In genomic region chr15:85810806-85811521, GRCm38 (mm10) we compare ENCODE assay signal across 8 mouse cellular contexts. TPM values are rescaled to one million over a fixed set of nuclear protein-coding genes. Genes with fewer than 3 reads are reported as not detected.
DNase-seq lines count a peak whose midpoint lies in the region; ATAC-seq lines count a peak whose summit lies in the region.

No protein-coding gene starts in this region.

- no peaks in the 10 kb centered on the region for H3K9me3 ChIP-seq in heart, embryonic 15.5 days (replicated peaks)
- H3K9me3 ChIP-seq in liver, embryonic 11.5 days (ENCODE audit: control insufficient read depth, low read length), result no peaks in the 10 kb centered on the region

- H3K4me3 ChIP-seq in heart, embryonic 15.5 days, result peak overlapping the region; percentile 65
- peak overlapping the region; percentile 85 for H3K4me3 ChIP-seq in liver, embryonic 11.5 days (ENCODE audit: low read depth, low read length)

- WGBS in heart, embryonic 15.5 days, result 2% methylated on average over 36 of the region's 36 CpGs
- 4% methylated on average over 36 of the region's 36 CpGs for WGBS in liver, embryonic 11.5 days

- no peaks in the 10 kb centered on the region for H3K27me3 ChIP-seq in heart, embryonic 15.5 days
- no peaks in the 10 kb centered on the region for H3K27me3 ChIP-seq in liver, embryonic 11.5 days (replicated peaks; ENCODE audit: control insufficient read depth, insufficient read depth, low read length)

- no peaks in the 10 kb centered on the region for H3K36me3 ChIP-seq in heart, embryonic 15.5 days
- no peaks in the 10 kb centered on the region for H3K36me3 ChIP-seq in liver, embryonic 11.5 days (ENCODE audit: control insufficient read depth, insufficient read depth, low read length)

- peak overlapping the region; percentile 97 for H3K27ac ChIP-seq in heart, embryonic 15.5 days
- peak overlapping the region; percentile 86 for H3K27ac ChIP-seq in liver, embryonic 11.5 days (ENCODE audit: low read depth, low read length)

- ATAC-seq in heart, embryonic 15.5 days (replicated peaks; ENCODE audit: insufficient number of reproducible peaks, insufficient read depth, low FRiP score, low read depth), result peak; percentile 85
- peak; percentile 84 for ATAC-seq in liver, embryonic 11.5 days (replicated peaks; ENCODE audit: low FRiP score)
- ATAC-seq in monocyte, adult 5-6 weeks (replicated peaks; ENCODE audit: insufficient number of reproducible peaks, low FRiP score, low TSS enrichment, poor library complexity, severe bottlenecking), result peak; percentile 24

- peak overlapping the region; percentile 78 for H3K4me2 ChIP-seq in heart, embryonic 15.5 days
- peak overlapping the region; percentile 67 for H3K4me2 ChIP-seq in liver, embryonic 11.5 days

- H3K9ac ChIP-seq in heart, embryonic 15.5 days, result peak overlapping the region; percentile 73
- peak overlapping the region; percentile 89 for H3K9ac ChIP-seq in liver, embryonic 11.5 days (ENCODE audit: low read depth, low read length)

- DNase-seq in CD8-positive naive resting alpha-beta T cell, adult 2 months (ENCODE audit: low read depth in 2 of 2, low spot score in 2 of 2), result peak; percentile 41 to 59
- peak; percentile 96 for DNase-seq in brain, adult 2 months (ENCODE audit: low read depth, low spot score)
- DNase-seq in fibroblast of lung, adult 2 months (ENCODE audit: low read depth), result peak; percentile 22
- peak; percentile 55 to 71 for DNase-seq in kidney, postnatal 25 days
- peak; percentile 44 for DNase-seq in liver, embryonic 11.5 days (ENCODE audit: low spot score)
- DNase-seq in urinary bladder, postnatal 36 days (ENCODE audit: low spot score in 2 of 2), result peak; percentile 17 to 38

- peaks cover 19% of the 10 kb centered on the region for H3K4me1 ChIP-seq in heart, embryonic 15.5 days (replicated peaks)
- peaks cover 14% of the 10 kb centered on the region for H3K4me1 ChIP-seq in liver, embryonic 11.5 days (replicated peaks; ENCODE audit: control insufficient read depth, insufficient read depth, low read length)

RNA-seq across cellular contexts. Expression of gene Cdpf1, which starts 0.5 kb away (rescaled TPM):
- 40.9 and 47.9 TPM in 2 replicates for polyA plus RNA-seq in heart, embryonic 15.5 days (2015; fragmentation: Nextera tagmentation; extraction: Ambion mirVana)
- polyA plus RNA-seq in liver, embryonic 11.5 days (2014; fragmentation: Nextera tagmentation; extraction: Ambion mirVana), result 43.1 and 49.7 TPM in 2 replicates
- total RNA-seq in monocyte, adult 5-6 weeks (2017), result 13.2 to 15.6 TPM (median 14.4 TPM) in 3 replicates

RNA-seq across cellular contexts. Expression of gene Pkdrej, which starts 10.6 kb away (rescaled TPM):
- 0.34 and 0.37 TPM in 2 replicates for polyA plus RNA-seq in heart, embryonic 15.5 days (2015; fragmentation: Nextera tagmentation; extraction: Ambion mirVana)
- 0.11 and 0.21 TPM in 2 replicates for polyA plus RNA-seq in liver, embryonic 11.5 days (2014; fragmentation: Nextera tagmentation; extraction: Ambion mirVana)
- not detected in 3 replicates for total RNA-seq in monocyte, adult 5-6 weeks (2017)

RNA-seq across cellular contexts. Expression of gene Ttc38, which starts 21.1 kb away (rescaled TPM):
- polyA plus RNA-seq in heart, embryonic 15.5 days (2015; fragmentation: Nextera tagmentation; extraction: Ambion mirVana), result 4.1 and 5.7 TPM in 2 replicates
- polyA plus RNA-seq in liver, embryonic 11.5 days (2014; fragmentation: Nextera tagmentation; extraction: Ambion mirVana), result 6.5 and 7.4 TPM in 2 replicates
- 6.7 to 8.5 TPM (median 7.5 TPM) in 3 replicates for total RNA-seq in monocyte, adult 5-6 weeks (2017)

RNA-seq across cellular contexts. Expression of gene Gtse1, which starts 48.6 kb away (rescaled TPM):
- polyA plus RNA-seq in heart, embryonic 15.5 days (2015; fragmentation: Nextera tagmentation; extraction: Ambion mirVana), result 21.5 and 26.3 TPM in 2 replicates
- 38.8 and 42.5 TPM in 2 replicates for polyA plus RNA-seq in liver, embryonic 11.5 days (2014; fragmentation: Nextera tagmentation; extraction: Ambion mirVana)
- total RNA-seq in monocyte, adult 5-6 weeks (2017), result 0.97 to 1.2 TPM in 2 of 3 replicates, not detected in the other

Comparison
In these comparisons a context has a peak if more than half of its experiments do, and no peak if none do; other contexts are left out.
1. Peak in every context shown above with its lines: DNase-seq, ATAC-seq, H3K4me3 ChIP-seq and H3K27ac ChIP-seq.
2. DNase-seq: peak in every context shown above with its lines; median percentile 96 in brain, adult 2 months; 63 in kidney, postnatal 25 days; 50 in CD8-positive naive resting alpha-beta T cell, adult 2 months; 44 in liver, embryonic 11.5 days; 28 in urinary bladder, postnatal 36 days; 22 in fibroblast of lung, adult 2 months.
3. ATAC-seq: peak in every context shown above with its lines; median percentile 85 in heart, embryonic 15.5 days; 84 in liver, embryonic 11.5 days; 24 in monocyte, adult 5-6 weeks.